Mouse (Mus musculus): Measurements from ENCODE around the gene Ppcdc. TPM values are rescaled to one million over a fixed set of nuclear protein-coding genes. Genes with fewer than 3 reads are reported as not detected.

Gene Ppcdc
- polyA plus RNA-seq, 1 experiment, result 16.2 TPM

- Histone ChIP-seq H3K4me2 (ENCODE audit: low read depth) (no peak overlapping the region), H3K79me2 (ENCODE audit: control insufficient read depth, insufficient read depth) (no peaks in the 10 kb centered on the region), H3ac (ENCODE audit: control insufficient read depth, insufficient read length) (no peak overlapping the region), H3K36me3 (ENCODE audit: control insufficient read depth, insufficient read depth) (no peaks in the 10 kb centered on the region), H3K4me3 (no peak overlapping the region), H3K27me3 (ENCODE audit: control insufficient read depth, insufficient read depth, insufficient read length) (no peaks in the 10 kb centered on the region)
- TF ChIP-seq TCF12 (IDR thresholded peaks at IDR 0.05; ENCODE audit: insufficient read depth, poor library complexity, severe bottlenecking) (no peak), CEBPB (IDR thresholded peaks at IDR 0.05; ENCODE audit: insufficient read depth, poor library complexity, severe bottlenecking) (0 out of 2 replicates have a peak, but pooled peaks have one; percentile 15)
Observed at GRCm38 (mm10) chr9:57390869-57391268, 49.1 kb downstream of the Ppcdc start.

DNA sequence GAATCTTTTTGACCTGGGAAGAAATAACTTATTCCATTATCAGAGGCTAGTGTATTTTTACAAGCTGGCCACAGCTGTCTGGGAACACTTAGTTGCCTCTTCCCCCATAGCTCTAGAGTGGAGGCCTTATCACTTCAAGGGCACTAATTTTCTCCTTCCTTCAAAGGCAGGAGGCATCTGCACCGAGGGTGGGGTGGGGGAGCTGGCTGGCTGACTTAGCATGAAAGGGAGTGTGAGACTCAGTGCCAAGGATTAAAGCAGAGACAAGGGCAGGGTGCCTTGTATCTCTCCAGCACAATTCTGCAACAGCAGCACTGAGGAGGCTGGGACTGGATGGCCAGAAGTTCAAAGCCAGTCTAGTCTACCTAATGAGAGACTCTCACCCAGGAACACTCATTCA lies 50.8 kb downstream of the Ppcdc start:
- H3K36me3 ChIP-seq (ENCODE audit: control insufficient read depth, insufficient read depth), result no peaks in the 10 kb centered on the region
- H3K4me2 ChIP-seq (ENCODE audit: low read depth), result no peak overlapping the region
- no peak overlapping the region for H3ac ChIP-seq (ENCODE audit: control insufficient read depth, insufficient read length)
- H3K4me3 ChIP-seq, result no peak overlapping the region
- no peaks in the 10 kb centered on the region for H3K79me2 ChIP-seq (ENCODE audit: control insufficient read depth, insufficient read depth)
- no peaks in the 10 kb centered on the region for H3K27me3 ChIP-seq (ENCODE audit: control insufficient read depth, insufficient read depth, insufficient read length)
- no peak for TF ChIP-seq POLR2A (IDR thresholded peaks at IDR 0.05; ENCODE audit: insufficient read length, low read depth)
- no peak for TF ChIP-seq CEBPB (IDR thresholded peaks at IDR 0.05; ENCODE audit: insufficient read depth, poor library complexity, severe bottlenecking)
- TF ChIP-seq MAX (IDR thresholded peaks at IDR 0.05; ENCODE audit: low read depth), result no peak
- TF ChIP-seq SRF (IDR thresholded peaks at IDR 0.05; ENCODE audit: control insufficient read depth, insufficient read length, low read depth), result no peak
- no peak for TF ChIP-seq REST (IDR thresholded peaks at IDR 0.05; ENCODE audit: insufficient read depth, insufficient read length)
- no peak for TF ChIP-seq TCF3 (IDR thresholded peaks at IDR 0.05; ENCODE audit: insufficient read length, low read depth)
- TF ChIP-seq MYOD1 (IDR thresholded peaks at IDR 0.05; ENCODE audit: control insufficient read depth in 1 of 3, insufficient read length in 2 of 3, low read depth in 2 of 3), result no peak
- no peak for TF ChIP-seq USF1 (IDR thresholded peaks at IDR 0.05; ENCODE audit: low read depth)
- TF ChIP-seq POLR2AphosphoS2 (IDR thresholded peaks at IDR 0.05; ENCODE audit: insufficient read length, low read depth), result no peak

- Histone ChIP-seq H3K36me3 (ENCODE audit: control insufficient read depth, insufficient read depth) (no peaks in the 10 kb centered on the region), H3K79me2 (ENCODE audit: control insufficient read depth, insufficient read depth) (no peaks in the 10 kb centered on the region), H3K4me3 (no peak overlapping the region), H3K4me2 (ENCODE audit: low read depth) (no peak overlapping the region), H3K27me3 (ENCODE audit: control insufficient read depth, insufficient read depth, insufficient read length) (no peaks in the 10 kb centered on the region), H3ac (ENCODE audit: control insufficient read depth, insufficient read length) (no peak overlapping the region)
- TF ChIP-seq REST (IDR thresholded peaks at IDR 0.05; ENCODE audit: insufficient read depth, insufficient read length) (no peak), E2F4 (IDR thresholded peaks at IDR 0.05; ENCODE audit: insufficient read depth) (no peak), SRF (IDR thresholded peaks at IDR 0.05; ENCODE audit: control insufficient read depth, insufficient read length, low read depth) (no peak), TCF3 (IDR thresholded peaks at IDR 0.05; ENCODE audit: insufficient read length, low read depth) (no peak), CEBPB (IDR thresholded peaks at IDR 0.05; ENCODE audit: insufficient read depth, poor library complexity, severe bottlenecking) (no peak), MYOG (IDR thresholded peaks at IDR 0.05; ENCODE audit: control insufficient read depth in 1 of 3, insufficient read depth in 1 of 3, insufficient read length in 2 of 3, low read depth in 2 of 3) (no peak)
Observed at GRCm38 (mm10) chr9:57386926-57387325, 53.0 kb downstream of the Ppcdc start.

DNA sequence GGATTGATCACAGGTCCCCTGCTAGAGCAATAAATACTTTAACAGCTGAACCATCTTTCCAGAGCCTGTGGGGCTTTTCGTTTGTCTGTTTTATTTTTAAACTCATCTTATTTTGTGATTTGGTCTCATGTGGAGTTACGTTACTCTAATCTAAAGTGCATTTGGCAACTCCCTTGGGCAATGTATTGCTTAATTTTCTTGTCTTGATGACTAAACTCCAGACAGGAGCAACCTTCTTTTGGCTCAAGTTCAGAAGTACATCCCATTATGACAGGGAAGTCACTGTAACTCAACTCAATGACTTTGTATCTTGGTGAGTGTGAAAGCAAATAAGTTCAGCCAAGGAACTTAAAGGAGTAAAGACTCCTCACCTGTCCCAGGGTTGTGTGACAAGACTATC lies 55.3 kb downstream of the Ppcdc start:
- Histone ChIP-seq H3K27me3 (ENCODE audit: control insufficient read depth, insufficient read depth, insufficient read length) (no peaks in the 10 kb centered on the region), H3K79me2 (ENCODE audit: control insufficient read depth, insufficient read depth) (no peaks in the 10 kb centered on the region), H3K36me3 (ENCODE audit: control insufficient read depth, insufficient read depth) (no peaks in the 10 kb centered on the region), H3ac (ENCODE audit: control insufficient read depth, insufficient read length) (no peak overlapping the region), H3K4me3 (no peak overlapping the region), H3K4me2 (ENCODE audit: low read depth) (no peak overlapping the region)
- TF ChIP-seq USF1 (IDR thresholded peaks at IDR 0.05; ENCODE audit: low read depth) (no peak), CEBPB (IDR thresholded peaks at IDR 0.05; ENCODE audit: insufficient read depth, poor library complexity, severe bottlenecking) (peak; percentile 94)

GRCm38 (mm10) chr9:57360999-57361398 lies 78.9 kb downstream of the Ppcdc start:
- Histone ChIP-seq H3K4me3 (no peak overlapping the region), H3K79me2 (ENCODE audit: control insufficient read depth, insufficient read depth) (no peaks in the 10 kb centered on the region), H3K36me3 (ENCODE audit: control insufficient read depth, insufficient read depth) (no peaks in the 10 kb centered on the region), H3ac (ENCODE audit: control insufficient read depth, insufficient read length) (no peak overlapping the region), H3K4me2 (ENCODE audit: low read depth) (no peak overlapping the region), H3K27me3 (ENCODE audit: control insufficient read depth, insufficient read depth, insufficient read length) (no peaks in the 10 kb centered on the region)
- no peak for TF ChIP-seq MAX (IDR thresholded peaks at IDR 0.05; ENCODE audit: low read depth)
- no peak for TF ChIP-seq CEBPB (IDR thresholded peaks at IDR 0.05; ENCODE audit: insufficient read depth, poor library complexity, severe bottlenecking)
- no peak for TF ChIP-seq E2F4 (IDR thresholded peaks at IDR 0.05; ENCODE audit: insufficient read depth)
- TF ChIP-seq REST (IDR thresholded peaks at IDR 0.05; ENCODE audit: insufficient read depth, insufficient read length), result no peak
- no peak for TF ChIP-seq MYOG (IDR thresholded peaks at IDR 0.05; ENCODE audit: control insufficient read depth in 1 of 3, insufficient read depth in 1 of 3, insufficient read length in 2 of 3, low read depth in 2 of 3)
- TF ChIP-seq TCF3 (IDR thresholded peaks at IDR 0.05; ENCODE audit: insufficient read length, low read depth), result no peak
- TF ChIP-seq MYOD1 (IDR thresholded peaks at IDR 0.05; ENCODE audit: control insufficient read depth in 1 of 3, insufficient read length in 2 of 3, low read depth in 2 of 3), result no peak
- no peak for TF ChIP-seq POLR2A (IDR thresholded peaks at IDR 0.05; ENCODE audit: insufficient read length, low read depth)

Data from myocyte (in vitro differentiated cells).